Mouse (Mus musculus) intestine, embryonic 15.5 days (tissue): ENCODE measurements around the gene Atf5. TPM values are rescaled to one million over a fixed set of nuclear protein-coding genes. Genes with fewer than 3 reads are reported as not detected.
A peak's percentile ranks its signal among the peaks of the same experiment; 100 is the strongest.

Source experiments
- ATAC-seq: fragments of 200-750 bp; cut with Nextera tagmentation; 2 replicates; pipeline ENCODE4 v1.8.0; 2017; ENCODE audit warnings: moderate TSS enrichment, moderate library complexity
- H3K27ac ChIP-seq: fragments of 300-500 bp; sonication (generic); 2 replicates; pipeline ENCODE4 v1.5.1; 2015; ENCODE audit warnings: mild to moderate bottlenecking, inconsistent platforms
- H3K27me3 ChIP-seq: fragments of 300-500 bp; sonication (generic); replicated peaks from 2 replicates; pipeline ENCODE4 v1.6.1; 2015; ENCODE audit warnings: inconsistent platforms
- H3K36me3 ChIP-seq: fragments of 300-500 bp; sonication (generic); 2 replicates; pipeline ENCODE4 v1.6.1; 2015; ENCODE audit warnings: inconsistent platforms
- H3K4me1 ChIP-seq: fragments of 300-500 bp; sonication (generic); replicated peaks from 2 replicates; pipeline ENCODE4 v1.6.1; 2015; ENCODE audit warnings: inconsistent platforms
- H3K4me2 ChIP-seq: fragments of 300-500 bp; sonication (generic); replicated peaks from 2 replicates; pipeline ENCODE4 v1.6.1; 2015; ENCODE audit warnings: mild to moderate bottlenecking, inconsistent platforms
- H3K4me3 ChIP-seq: fragments of 300-500 bp; sonication (generic); replicated peaks from 2 replicates; pipeline ENCODE4 v1.5.1; 2015; ENCODE audit warnings: inconsistent platforms
- H3K9ac ChIP-seq: fragments of 300-500 bp; sonication (generic); 2 replicates; pipeline ENCODE4 v1.6.1; 2015; ENCODE audit warnings: inconsistent platforms
- H3K9me3 ChIP-seq: fragments of 300-500 bp; sonication (generic); 2 replicates; pipeline ENCODE4 v1.6.1; 2016; ENCODE audit warnings: inconsistent platforms
- WGBS: fragments of 180-500 bp; shearing (Covaris S2); methylation state at CpG from one replicate; pipeline ENCODE4 v1.1.7; 2015; 5-methylcytosine and 5-hydroxymethylcytosine counted together
- polyA plus RNA-seq: library from polyadenylated mRNA; unstranded; fragments of >200 nt; fragmentation: Nextera tagmentation; extraction: Ambion mirVana; gene quantifications from 2 replicates; pipeline ENCODE4 v1.2.1, GENCODE M21; 2015

Atf5 gene
- 6.2 and 6.6 TPM in 2 replicates for polyA plus RNA-seq

GRCm38 (mm10) chr7:44816470-44817021 lies at the start of gene Atf5:
Gene Atf5 (minus strand): TSS chr7:44816658.
- H3K36me3 ChIP-seq: 0 out of 2 replicates have a peak, but pooled peaks cover 1% of the 10 kb centered on the region
- peak within 1 kb of the TSS; percentile 64 for H3K4me2 ChIP-seq
- peak within 1 kb of the TSS; percentile 96 for H3K27ac ChIP-seq
- peak within 1 kb of the TSS; percentile 71 for H3K4me3 ChIP-seq
- no peaks in the 10 kb centered on the region for H3K27me3 ChIP-seq
- H3K9me3 ChIP-seq: no peaks in the 10 kb centered on the region
- under 1% methylated on average over 57 of the region's 57 CpGs for WGBS
- peak; percentile 60 for ATAC-seq
- H3K4me1 ChIP-seq: peaks cover 37% of the 10 kb centered on the region
- H3K9ac ChIP-seq: peak within 1 kb of the TSS; percentile 86

GRCm38 (mm10) chr7:44864595-44865542 lies 48.4 kb upstream of the Atf5 start:
- Histone ChIP-seq H3K4me2 (no peak overlapping the region; the same call in 1 of the 2 replicates), H3K4me1 (peaks cover 59% of the 10 kb centered on the region), H3K4me3 (no peak overlapping the region), H3K27me3 (no peaks in the 10 kb centered on the region), H3K36me3 (peaks cover 38% of the 10 kb centered on the region), H3K9ac (no peak overlapping the region), H3K27ac (peak overlapping the region; percentile 9; the same call in 1 of the 2 replicates), H3K9me3 (no peaks in the 10 kb centered on the region)
- ATAC-seq: no peak
- 79% methylated on average over 24 of the region's 24 CpGs for WGBS

GRCm38 (mm10) chr7:44863982-44864494 lies 47.6 kb upstream of the Atf5 start:
- H3K27me3 ChIP-seq: no peaks in the 10 kb centered on the region
- no peak overlapping the region for H3K4me3 ChIP-seq
- H3K9me3 ChIP-seq: no peaks in the 10 kb centered on the region
- H3K4me1 ChIP-seq: peaks cover 59% of the 10 kb centered on the region
- no peak overlapping the region for H3K4me2 ChIP-seq
- 84% methylated on average over 11 of the region's 11 CpGs for WGBS
- H3K27ac ChIP-seq: no peak overlapping the region
- ATAC-seq: no peak
- peaks cover 38% of the 10 kb centered on the region for H3K36me3 ChIP-seq
- no peak overlapping the region for H3K9ac ChIP-seq

GRCm38 (mm10) chr7:44863210-44863609 lies 46.8 kb upstream of the Atf5 start:
- H3K4me1 ChIP-seq: peaks cover 59% of the 10 kb centered on the region
- no peak overlapping the region for H3K27ac ChIP-seq
- WGBS: 86% methylated on average over 14 of the region's 14 CpGs
- no peak overlapping the region for H3K9ac ChIP-seq
- no peak overlapping the region for H3K4me3 ChIP-seq
- H3K4me2 ChIP-seq: no peak overlapping the region
- H3K36me3 ChIP-seq: peaks cover 38% of the 10 kb centered on the region
- ATAC-seq: no peak
- no peaks in the 10 kb centered on the region for H3K27me3 ChIP-seq
- H3K9me3 ChIP-seq: no peaks in the 10 kb centered on the region

GRCm38 (mm10) chr7:44862434-44862833 lies 46.0 kb upstream of the Atf5 start:
- no peaks in the 10 kb centered on the region for H3K9me3 ChIP-seq
- no peak for ATAC-seq
- H3K4me2 ChIP-seq: no peak overlapping the region
- H3K36me3 ChIP-seq: peaks cover 38% of the 10 kb centered on the region
- peaks cover 59% of the 10 kb centered on the region for H3K4me1 ChIP-seq
- WGBS: 83% methylated on average over 8 of the region's 8 CpGs
- no peak overlapping the region for H3K27ac ChIP-seq
- H3K9ac ChIP-seq: no peak overlapping the region
- H3K4me3 ChIP-seq: no peak overlapping the region
- no peaks in the 10 kb centered on the region for H3K27me3 ChIP-seq

- no peak for ATAC-seq
- Histone ChIP-seq H3K9ac (no peak overlapping the region), H3K9me3 (no peaks in the 10 kb centered on the region), H3K4me2 (no peak overlapping the region), H3K36me3 (peaks cover 38% of the 10 kb centered on the region), H3K4me1 (peaks cover 53% of the 10 kb centered on the region), H3K27me3 (no peaks in the 10 kb centered on the region), H3K4me3 (no peak overlapping the region), H3K27ac (no peak overlapping the region)
- WGBS: 76% methylated on average over 14 of the region's 14 CpGs
These were observed 45.0 kb upstream of the Atf5 start for GRCm38 (mm10) chr7:44861429-44861816.

- ATAC-seq: peak; percentile 32; the same call in 1 of the 2 replicates
- Histone ChIP-seq H3K4me2 (no peak overlapping the region), H3K36me3 (peaks cover 38% of the 10 kb centered on the region), H3K4me3 (no peak overlapping the region), H3K27ac (peak overlapping the region; percentile 48; the same call in 1 of the 2 replicates), H3K4me1 (peaks cover 49% of the 10 kb centered on the region), H3K27me3 (no peaks in the 10 kb centered on the region), H3K9ac (no peak overlapping the region), H3K9me3 (no peaks in the 10 kb centered on the region)
- WGBS: 56% methylated on average over 22 of the region's 22 CpGs
These were observed 44.3 kb upstream of the Atf5 start for GRCm38 (mm10) chr7:44860576-44861428.

- Histone ChIP-seq H3K4me2 (no peak overlapping the region), H3K9ac (no peak overlapping the region), H3K36me3 (peaks cover 34% of the 10 kb centered on the region), H3K4me3 (no peak overlapping the region), H3K27me3 (no peaks in the 10 kb centered on the region), H3K4me1 (peaks cover 46% of the 10 kb centered on the region), H3K27ac (0 out of 2 replicates have a peak overlapping the region, but pooled peaks have one; percentile 22), H3K9me3 (no peaks in the 10 kb centered on the region)
- no peak for ATAC-seq
- 92% methylated on average over 11 of the region's 11 CpGs for WGBS
These were observed 43.4 kb upstream of the Atf5 start for GRCm38 (mm10) chr7:44859896-44860295.

- peak overlapping the region; percentile 82 for H3K4me2 ChIP-seq
- no peaks in the 10 kb centered on the region for H3K9me3 ChIP-seq
- H3K27ac ChIP-seq: peak overlapping the region; percentile 22; the same call in 1 of the 2 replicates
- H3K4me3 ChIP-seq: peak overlapping the region; percentile 61
- 27% methylated on average over 8 of the region's 8 CpGs for WGBS
- H3K4me1 ChIP-seq: peaks cover 57% of the 10 kb centered on the region
- no peak for ATAC-seq
- no peaks in the 10 kb centered on the region for H3K27me3 ChIP-seq
- H3K9ac ChIP-seq: peak overlapping the region; percentile 71; the same call in 1 of the 2 replicates
- peaks cover 19% of the 10 kb centered on the region for H3K36me3 ChIP-seq
These were observed 41.4 kb upstream of the Atf5 start for GRCm38 (mm10) chr7:44857905-44858304.

GRCm38 (mm10) chr7:44857042-44857552 lies 40.6 kb upstream of the Atf5 start, which contains the start of gene Pnkp:
Gene Pnkp (plus strand): TSS chr7:44857139.
- Histone ChIP-seq H3K9ac (peak within 1 kb of the TSS; percentile 71), H3K27me3 (no peaks in the 10 kb centered on the region), H3K4me1 (peaks cover 63% of the 10 kb centered on the region), H3K4me3 (peak within 1 kb of the TSS; percentile 61), H3K9me3 (no peaks in the 10 kb centered on the region), H3K27ac (peak within 1 kb of the TSS; percentile 91), H3K4me2 (peak within 1 kb of the TSS; percentile 82), H3K36me3 (peaks cover 17% of the 10 kb centered on the region)
- ATAC-seq: peak; percentile 57
- under 1% methylated on average over 32 of the region's 32 CpGs for WGBS

GRCm38 (mm10) chr7:44856265-44856916 lies 39.9 kb upstream of the Atf5 start:
- Histone ChIP-seq H3K27me3 (no peaks in the 10 kb centered on the region), H3K4me1 (peaks cover 64% of the 10 kb centered on the region), H3K27ac (peak overlapping the region; percentile 91), H3K4me3 (peak overlapping the region; percentile 61), H3K9ac (peak overlapping the region; percentile 71; the same call in 1 of the 2 replicates), H3K9me3 (no peaks in the 10 kb centered on the region), H3K4me2 (peak overlapping the region; percentile 82), H3K36me3 (peaks cover 15% of the 10 kb centered on the region)
- WGBS: 62% methylated on average over 9 of the region's 9 CpGs
- no peak for ATAC-seq
